Mouse (Mus musculus) liver, embryonic 13.5 days (tissue): Measurements from ENCODE around the gene Maml2. TPM values are rescaled to one million over a fixed set of nuclear protein-coding genes. Genes with fewer than 3 reads are reported as not detected.

Experiments used
- ATAC-seq: fragments of 200-750 bp; cut with Nextera tagmentation; 2 replicates; pipeline ENCODE4 v1.8.0; 2017; ENCODE audit warnings: low read depth, mild to moderate bottlenecking, moderate number of reproducible peaks, moderate library complexity
- DNase-seq: peaks from one replicate; pipeline ENCODE4 v3.0.0; 2022
- H3K27ac ChIP-seq: fragments of 300-500 bp; sonication (generic); 2 replicates; pipeline ENCODE4 v1.5.1; 2015; ENCODE audit warnings: moderate library complexity, mild to moderate bottlenecking, inconsistent platforms
- H3K27me3 ChIP-seq: fragments of 300-500 bp; sonication (generic); 2 replicates; pipeline ENCODE4 v1.6.1; 2015; ENCODE audit warnings: mild to moderate bottlenecking, inconsistent platforms
- H3K36me3 ChIP-seq: fragments of 300-500 bp; sonication (generic); 2 replicates; pipeline ENCODE4 v1.6.1; 2015; ENCODE audit warnings: mild to moderate bottlenecking, inconsistent platforms
- H3K4me1 ChIP-seq: fragments of 300-500 bp; sonication (generic); replicated peaks from 2 replicates; pipeline ENCODE4 v1.6.1; 2015; ENCODE audit warnings: inconsistent platforms
- H3K4me2 ChIP-seq: fragments of 300-500 bp; sonication (generic); 2 replicates; pipeline ENCODE4 v1.6.1; 2015; ENCODE audit warnings: inconsistent platforms, mild to moderate bottlenecking, moderate library complexity
- H3K4me3 ChIP-seq: fragments of 300-500 bp; sonication (generic); replicated peaks from 2 replicates; pipeline ENCODE4 v1.5.1; 2015; ENCODE audit warnings: mild to moderate bottlenecking, inconsistent platforms
- H3K9ac ChIP-seq: fragments of 300-500 bp; sonication (generic); 2 replicates; pipeline ENCODE4 v1.6.1; 2015; ENCODE audit warnings: mild to moderate bottlenecking, inconsistent platforms
- H3K9me3 ChIP-seq: fragments of 300-500 bp; sonication (generic); replicated peaks from 2 replicates; pipeline ENCODE4 v1.6.1; 2016; ENCODE audit warnings: inconsistent platforms
- WGBS: fragments of 180-500 bp; shearing (Covaris S2); methylation state at CpG from one replicate; pipeline ENCODE4 v1.1.7; 2015; ENCODE audit not compliant: insufficient replicate concordance; 5-methylcytosine and 5-hydroxymethylcytosine counted together
- polyA plus RNA-seq: library from polyadenylated mRNA; unstranded; fragments of >200 nt; fragmentation: Nextera tagmentation; extraction: Ambion mirVana; gene quantifications from 2 replicates; pipeline ENCODE4 v1.2.1, GENCODE M21; 2015

The Maml2 gene
- polyA plus RNA-seq, 1 experiment from 2014 or later = 1.0 TPM

DNA sequence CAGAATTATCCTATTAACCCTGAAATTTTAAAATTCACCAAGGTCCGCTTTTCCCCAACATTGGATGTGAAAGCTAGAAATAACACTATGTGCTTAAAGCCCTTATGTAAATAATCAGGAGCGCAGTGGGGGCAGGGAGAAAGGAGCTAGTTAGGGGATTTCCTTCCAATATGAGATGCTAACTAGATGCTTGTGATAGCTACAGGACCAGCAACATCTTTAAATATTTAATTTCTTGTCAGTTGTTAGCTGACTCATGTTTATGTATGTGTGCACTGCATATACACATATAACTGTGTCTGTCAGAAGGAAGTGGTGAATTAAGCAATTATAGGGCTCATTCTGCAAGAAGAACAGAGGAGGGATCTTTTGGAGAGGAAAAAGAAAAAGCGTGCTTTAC lies 286.7 kb downstream of the Maml2 start:
- DNase-seq (no peak), ATAC-seq (no peak)
- H3K4me2 ChIP-seq = no peak overlapping the region
- no peaks in the 10 kb centered on the region for H3K27me3 ChIP-seq
- no peaks in the 10 kb centered on the region for H3K36me3 ChIP-seq
- no peaks in the 10 kb centered on the region for H3K9me3 ChIP-seq
- no peak overlapping the region for H3K9ac ChIP-seq
- peaks cover 4% of the 10 kb centered on the region; the same call in 1 of the 2 replicates for H3K4me1 ChIP-seq
- no peak overlapping the region for H3K4me3 ChIP-seq
- H3K27ac ChIP-seq = no peak overlapping the region
- WGBS = 74% methylated on average over 3 of the region's 3 CpGs

DNA sequence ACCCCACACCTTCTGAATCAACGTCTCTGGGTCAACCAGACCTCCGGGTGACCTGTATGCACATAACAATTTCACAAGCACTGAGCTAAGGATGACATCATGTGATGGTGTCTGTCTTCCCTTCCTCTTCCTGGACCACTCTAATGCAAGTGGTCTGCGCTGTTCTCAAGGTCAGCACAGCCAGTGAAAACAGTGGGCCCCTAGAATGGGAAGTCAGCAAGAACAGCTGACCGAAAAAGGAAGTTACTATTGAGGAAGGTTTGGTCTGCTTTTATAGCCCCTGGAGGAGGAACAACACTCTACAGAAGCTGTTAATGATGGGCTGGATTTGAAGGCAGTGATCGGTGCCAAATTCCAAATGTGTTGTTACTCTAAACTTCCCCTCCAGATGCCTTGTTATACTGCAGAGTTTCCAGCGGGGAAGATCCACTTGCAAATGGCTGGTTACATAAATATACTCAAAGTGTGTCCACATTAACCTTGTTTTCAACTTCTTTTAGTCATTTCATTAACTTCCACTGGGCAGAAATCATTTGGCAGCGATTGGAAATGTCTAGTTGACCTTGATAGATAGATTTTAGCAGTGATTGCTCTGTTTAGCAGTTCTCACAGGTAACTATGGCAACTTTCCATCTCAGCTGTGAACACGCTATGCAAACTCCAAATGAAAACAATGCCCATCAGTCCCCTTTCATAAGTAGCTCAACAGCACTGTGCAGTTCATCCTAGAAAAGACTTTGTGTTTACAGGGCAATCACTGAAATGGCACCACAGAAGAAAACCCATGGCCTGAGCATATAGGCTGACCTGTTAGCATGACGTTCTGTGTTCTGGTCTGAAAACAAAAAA lies 289.6 kb downstream of the Maml2 start:
- 28% methylated on average over 9 of the region's 9 CpGs for WGBS
- Histone ChIP-seq H3K27me3 (no peaks in the 10 kb centered on the region), H3K9me3 (no peaks in the 10 kb centered on the region), H3K4me1 (peaks cover 4% of the 10 kb centered on the region; the same call in 1 of the 2 replicates), H3K27ac (no peak overlapping the region), H3K4me2 (no peak overlapping the region), H3K4me3 (no peak overlapping the region), H3K36me3 (no peaks in the 10 kb centered on the region), H3K9ac (no peak overlapping the region)
- peak; percentile 68 for ATAC-seq
- DNase-seq = no peak

GRCm38 (mm10) chr9:13588786-13589185 lies 291.0 kb downstream of the Maml2 start:
- no peak overlapping the region for H3K9ac ChIP-seq
- ATAC-seq (no peak), DNase-seq (no peak)
- no peak overlapping the region for H3K4me3 ChIP-seq
- H3K27me3 ChIP-seq = no peaks in the 10 kb centered on the region
- 84% methylated on average over 1 of the region's 1 CpGs for WGBS
- no peak overlapping the region for H3K4me2 ChIP-seq
- H3K4me1 ChIP-seq = peaks cover 4% of the 10 kb centered on the region; the same call in 1 of the 2 replicates
- no peaks in the 10 kb centered on the region for H3K9me3 ChIP-seq
- H3K36me3 ChIP-seq = no peaks in the 10 kb centered on the region
- H3K27ac ChIP-seq = no peak overlapping the region

DNA sequence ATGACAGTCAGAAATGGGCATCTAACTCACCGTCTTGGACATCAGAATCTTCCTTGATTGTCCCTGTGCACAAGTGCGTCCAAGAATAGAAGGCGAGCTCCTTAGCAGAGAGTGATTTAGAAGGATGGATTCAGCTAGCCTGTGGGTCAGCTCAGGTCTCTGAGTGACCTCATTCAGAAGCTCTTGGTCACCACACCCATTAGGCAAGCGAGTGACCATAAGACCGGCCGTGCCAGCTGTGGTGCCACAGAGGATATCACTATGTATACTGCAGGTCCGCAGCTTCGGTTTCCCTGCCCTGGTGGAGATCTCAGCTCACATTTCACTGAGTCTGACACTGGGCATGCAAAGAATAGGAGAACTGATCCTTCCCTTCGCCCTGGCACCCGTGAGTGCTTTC lies 294.9 kb downstream of the Maml2 start:
- WGBS = 77% methylated on average over 10 of the region's 10 CpGs
- Histone ChIP-seq H3K27me3 (no peaks in the 10 kb centered on the region), H3K9me3 (no peaks in the 10 kb centered on the region), H3K27ac (no peak overlapping the region), H3K4me2 (no peak overlapping the region), H3K4me1 (peaks cover under 1% of the 10 kb centered on the region), H3K4me3 (no peak overlapping the region), H3K9ac (no peak overlapping the region), H3K36me3 (no peaks in the 10 kb centered on the region)
- ATAC-seq = no peak
- DNase-seq = no peak

DNA sequence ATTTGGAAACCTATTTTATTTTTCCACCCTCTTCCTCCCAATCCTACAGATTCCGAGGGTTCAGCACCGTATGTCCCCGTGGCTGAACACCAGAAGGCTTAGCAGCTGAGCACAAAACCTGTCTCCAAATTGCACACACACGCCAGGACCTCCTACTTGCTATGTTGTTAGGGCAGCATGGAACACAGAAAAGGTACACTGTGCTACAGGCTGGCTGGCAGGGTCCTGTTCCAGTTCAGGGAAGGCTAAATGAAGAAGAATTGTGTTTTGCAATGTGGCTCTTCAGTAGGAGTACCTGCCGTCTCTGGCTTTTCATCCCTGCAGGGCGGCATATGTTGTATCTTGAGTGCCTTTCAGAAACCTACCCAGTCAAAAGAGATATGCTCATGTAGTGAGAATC lies 300.0 kb downstream of the Maml2 start:
- H3K4me2 ChIP-seq = no peak overlapping the region
- peaks cover 17% of the 10 kb centered on the region for H3K4me1 ChIP-seq
- no peak overlapping the region for H3K9ac ChIP-seq
- no peaks in the 10 kb centered on the region for H3K27me3 ChIP-seq
- 75% methylated on average over 6 of the region's 6 CpGs for WGBS
- H3K4me3 ChIP-seq = no peak overlapping the region
- no peak for DNase-seq
- no peak for ATAC-seq
- H3K36me3 ChIP-seq = no peaks in the 10 kb centered on the region
- H3K27ac ChIP-seq = no peak overlapping the region
- H3K9me3 ChIP-seq = no peaks in the 10 kb centered on the region

DNA sequence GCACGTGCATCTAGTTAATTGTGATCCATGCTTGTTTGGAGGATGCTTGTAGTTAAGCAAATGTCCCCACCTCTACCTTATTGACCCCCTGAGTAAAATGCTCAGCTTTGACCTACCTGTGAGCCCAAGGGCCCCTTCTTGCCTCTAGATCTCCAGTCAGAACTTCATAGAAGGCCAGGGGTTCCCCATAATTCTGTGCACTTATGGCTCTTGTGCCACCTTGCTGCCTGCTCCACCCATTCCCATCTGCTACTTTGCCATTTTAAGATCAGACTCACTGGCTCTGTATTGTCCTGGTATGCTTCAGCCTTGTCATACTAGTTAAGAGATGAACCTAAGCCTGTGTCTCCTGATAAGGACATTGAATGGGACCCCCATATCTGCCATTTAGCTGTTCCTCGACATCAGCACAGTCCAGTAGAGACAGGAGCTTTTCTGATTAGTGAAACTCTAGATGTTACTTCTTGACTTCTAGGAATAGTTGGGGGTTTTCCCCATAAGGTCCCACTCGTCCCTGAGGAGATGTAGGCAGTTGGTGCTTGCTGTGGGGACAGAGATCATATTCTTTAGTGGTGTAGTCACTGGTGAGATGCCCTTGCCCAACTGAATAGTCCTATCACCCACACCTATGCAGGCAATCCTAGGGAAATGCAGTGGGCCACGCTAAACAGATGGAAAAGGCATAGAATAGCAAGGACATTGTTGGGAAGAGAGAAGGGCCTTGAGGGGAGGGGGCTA lies 301.0 kb downstream of the Maml2 start:
- 37% methylated on average over 4 of the region's 4 CpGs for WGBS

GRCm38 (mm10) chr9:13599334-13599614 lies 301.5 kb downstream of the Maml2 start:
- H3K9me3 ChIP-seq = no peaks in the 10 kb centered on the region
- H3K9ac ChIP-seq = no peak overlapping the region
- no peak overlapping the region for H3K27ac ChIP-seq
- H3K4me3 ChIP-seq = no peak overlapping the region
- no peaks in the 10 kb centered on the region for H3K36me3 ChIP-seq
- DNase-seq = no peak
- WGBS = 53% methylated on average over 3 of the region's 3 CpGs
- peaks cover 17% of the 10 kb centered on the region for H3K4me1 ChIP-seq
- no peak overlapping the region for H3K4me2 ChIP-seq
- no peaks in the 10 kb centered on the region for H3K27me3 ChIP-seq
- peak; percentile 37; the same call in 1 of the 2 replicates for ATAC-seq

More for the DNA sequence above, 301.0 kb downstream of the Maml2 start:
- Histone ChIP-seq H3K4me2 (no peak overlapping the region), H3K9ac (no peak overlapping the region), H3K36me3 (no peaks in the 10 kb centered on the region), H3K9me3 (no peaks in the 10 kb centered on the region), H3K27ac (no peak overlapping the region), H3K27me3 (no peaks in the 10 kb centered on the region), H3K4me3 (no peak overlapping the region), H3K4me1 (peaks cover 17% of the 10 kb centered on the region)
- peak; percentile 6 for DNase-seq
- peak; percentile 90 for ATAC-seq

- Histone ChIP-seq H3K4me1 (peaks cover 17% of the 10 kb centered on the region), H3K27ac (no peak overlapping the region), H3K27me3 (no peaks in the 10 kb centered on the region), H3K9ac (no peak overlapping the region), H3K4me2 (no peak overlapping the region), H3K4me3 (no peak overlapping the region), H3K9me3 (no peaks in the 10 kb centered on the region), H3K36me3 (no peaks in the 10 kb centered on the region)
- ATAC-seq (no peak), DNase-seq (no peak)
- WGBS = 67% methylated on average over 6 of the region's 6 CpGs
These were observed 302.0 kb downstream of the Maml2 start for GRCm38 (mm10) chr9:13599800-13600199.

GRCm38 (mm10) chr9:13601729-13602128 lies 304.0 kb downstream of the Maml2 start:
- Histone ChIP-seq H3K27ac (no peak overlapping the region), H3K4me3 (no peak overlapping the region), H3K36me3 (no peaks in the 10 kb centered on the region), H3K4me2 (no peak overlapping the region), H3K9me3 (no peaks in the 10 kb centered on the region), H3K4me1 (peaks cover 17% of the 10 kb centered on the region), H3K27me3 (no peaks in the 10 kb centered on the region), H3K9ac (no peak overlapping the region)
- no peak for ATAC-seq
- DNase-seq = no peak
- WGBS = 56% methylated on average over 3 of the region's 3 CpGs

- Histone ChIP-seq H3K27ac (no peak overlapping the region), H3K4me1 (peaks cover 7% of the 10 kb centered on the region), H3K36me3 (no peaks in the 10 kb centered on the region), H3K4me2 (no peak overlapping the region), H3K27me3 (no peaks in the 10 kb centered on the region), H3K4me3 (no peak overlapping the region), H3K9ac (no peak overlapping the region), H3K9me3 (no peaks in the 10 kb centered on the region)
- ATAC-seq = no peak
- WGBS = 63% methylated on average over 8 of the region's 8 CpGs
- DNase-seq = no peak
These were observed 305.9 kb downstream of the Maml2 start for GRCm38 (mm10) chr9:13603533-13604143.

GRCm38 (mm10) chr9:13607609-13608185 lies 309.9 kb downstream of the Maml2 start:
- H3K9me3 ChIP-seq = no peaks in the 10 kb centered on the region
- ATAC-seq = no peak
- DNase-seq = no peak
- no peak overlapping the region for H3K27ac ChIP-seq
- no peaks in the 10 kb centered on the region; the same call in 1 of the 2 replicates for H3K4me1 ChIP-seq
- WGBS = 60% methylated on average over 8 of the region's 8 CpGs
- H3K4me2 ChIP-seq = no peak overlapping the region
- H3K36me3 ChIP-seq = no peaks in the 10 kb centered on the region
- H3K9ac ChIP-seq = no peak overlapping the region
- H3K4me3 ChIP-seq = no peak overlapping the region
- no peaks in the 10 kb centered on the region for H3K27me3 ChIP-seq
